ENCODE assay signal across 8 mouse cellular contexts in the genomic region with DNA sequence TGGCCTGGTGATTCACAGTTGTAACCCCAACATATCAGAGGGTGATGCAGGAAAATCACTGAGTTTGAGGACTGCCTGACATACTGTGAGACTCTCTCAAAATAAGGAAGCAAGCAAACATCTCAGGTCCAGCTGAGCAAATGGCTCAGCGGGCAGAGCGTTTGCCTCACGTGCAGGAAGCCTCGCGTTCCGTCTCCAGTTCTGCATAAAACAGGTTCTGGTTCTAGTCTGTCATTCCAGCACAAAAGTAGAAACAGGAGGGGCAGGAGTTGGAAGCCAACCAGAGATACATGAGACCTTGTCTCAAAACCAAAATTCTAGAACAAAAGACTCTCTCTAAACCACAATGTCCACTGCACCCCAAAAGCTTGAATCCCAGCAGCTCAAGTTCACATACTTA. TPM values are rescaled to one million over a fixed set of nuclear protein-coding genes. Genes with fewer than 3 reads are reported as not detected.
A peak's percentile ranks its signal among the peaks of the same experiment; 100 is the strongest.
DNase-seq lines count a peak whose midpoint lies in the region; ATAC-seq and TF ChIP-seq lines count a peak whose summit lies in the region.

No protein-coding gene starts in this region.

- H3K36me3 ChIP-seq in heart, embryonic 13.5 days, result peaks cover 7% of the 10 kb centered on the region
- no peaks in the 10 kb centered on the region for H3K36me3 ChIP-seq in hindbrain, postnatal 0 days (ENCODE audit: insufficient read depth, low read length)
- peaks cover 15% of the 10 kb centered on the region for H3K36me3 ChIP-seq in megakaryocyte, embryonic 14.5 days (replicated peaks; ENCODE audit: low read length)

- no peak for ATAC-seq in heart, embryonic 13.5 days (ENCODE audit: extremely low read depth, insufficient number of reproducible peaks, low FRiP score, low TSS enrichment)
- 0 out of 2 replicates have a peak, but pooled peaks have one; percentile 0 for ATAC-seq in hindbrain, postnatal 0 days

- no peaks in the 10 kb centered on the region for H3K27me3 ChIP-seq in heart, embryonic 13.5 days (replicated peaks)
- no peaks in the 10 kb centered on the region for H3K27me3 ChIP-seq in hindbrain, postnatal 0 days (ENCODE audit: insufficient read depth, low read length)
- H3K27me3 ChIP-seq in megakaryocyte, embryonic 14.5 days (replicated peaks), result peaks cover 11% of the 10 kb centered on the region

- intact Hi-C loops in heart, postnatal 14 days (cut with DNase I), result no loop called here

- H3K9me3 ChIP-seq in heart, embryonic 13.5 days, result no peaks in the 10 kb centered on the region
- no peaks in the 10 kb centered on the region for H3K9me3 ChIP-seq in hindbrain, postnatal 0 days (ENCODE audit: low read length)
- H3K9me3 ChIP-seq in megakaryocyte, embryonic 14.5 days, result peaks cover 4% of the 10 kb centered on the region; the same call in 1 of the 2 replicates

- peak overlapping the region; percentile 71 for H3K4me2 ChIP-seq in heart, embryonic 13.5 days
- H3K4me2 ChIP-seq in hindbrain, postnatal 0 days (ENCODE audit: low read depth, low read length), result peak overlapping the region; percentile 67

- no peak for DNase-seq in heart, postnatal 14 days
- no peak for DNase-seq in hindbrain, postnatal 0 days (ENCODE audit: low spot score)
- DNase-seq in left cerebral cortex, adult 8-10 months (ENCODE audit: low spot score in 2 of 2), result no peak
- DNase-seq in ovary, postnatal 14 days (ENCODE audit: low spot score), result no peak
- no peak for DNase-seq in frontal cortex, adult 2 months (ENCODE audit: extremely low spot score in 1 of 2, low spot score in 1 of 2)

- H3K4me1 ChIP-seq in heart, embryonic 13.5 days, result peaks cover 37% of the 10 kb centered on the region
- peaks cover 11% of the 10 kb centered on the region for H3K4me1 ChIP-seq in brown adipose tissue, adult 24 weeks (ENCODE audit: control insufficient read depth, insufficient read depth, insufficient read length, low read length)
- peaks cover 6% of the 10 kb centered on the region for H3K4me1 ChIP-seq in hindbrain, postnatal 0 days (ENCODE audit: insufficient read depth, low read length)
- peaks cover 61% of the 10 kb centered on the region for H3K4me1 ChIP-seq in megakaryocyte, embryonic 14.5 days

- peak overlapping the region; percentile 74 for H3K27ac ChIP-seq in heart, embryonic 13.5 days (replicated peaks)
- peak overlapping the region; percentile 32; the same call in 1 of the 2 replicates for H3K27ac ChIP-seq in brown adipose tissue, adult 24 weeks (replicated peaks; ENCODE audit: low read depth, low read length)
- peak overlapping the region; percentile 80 for H3K27ac ChIP-seq in hindbrain, postnatal 0 days

- 1% methylated on average over 6 of the region's 6 CpGs for WGBS in heart, embryonic 13.5 days
- 0% methylated on average over 6 of the region's 6 CpGs for WGBS in hindbrain, postnatal 0 days

- H3K9ac ChIP-seq in heart, embryonic 13.5 days, result peak overlapping the region; percentile 87
- peak overlapping the region; percentile 58 for H3K9ac ChIP-seq in hindbrain, postnatal 0 days (replicated peaks; ENCODE audit: low read length)

- peak overlapping the region; percentile 60 for H3K4me3 ChIP-seq in heart, embryonic 13.5 days
- H3K4me3 ChIP-seq in brown adipose tissue, adult 24 weeks (ENCODE audit: insufficient read depth, low read depth, low read length), result peak overlapping the region; percentile 66
- peak overlapping the region; percentile 51 for H3K4me3 ChIP-seq in hindbrain, postnatal 0 days (ENCODE audit: low read length)
- peak overlapping the region; percentile 91 for H3K4me3 ChIP-seq in megakaryocyte, embryonic 14.5 days (replicated peaks)

- no peak for TF ChIP-seq CTCF in hindbrain, postnatal 0 days (IDR thresholded peaks at IDR 0.05; ENCODE audit: low read depth)

RNA-seq across cellular contexts. Expression of a gene that starts 0.5 kb away (rescaled TPM):
- 2.6 and 3.2 TPM in 2 replicates for polyA plus RNA-seq in heart, embryonic 13.5 days (2015; fragmentation: Nextera tagmentation; extraction: Ambion mirVana)
- total RNA-seq in heart, postnatal 14 days (2021), result 1 to 10 TPM; 1.1 to 1.6 TPM
- polyA plus RNA-seq in brown adipose tissue, adult 24 weeks (2012; ENCODE audit: insufficient read depth, insufficient read length, missing spikeins), result 3.7 and 4.3 TPM in 2 replicates
- total RNA-seq in hindbrain, postnatal 0 days (2014; rRNA removed), result 6.0 and 8.4 TPM in 2 replicates
- polyA plus RNA-seq in hindbrain, postnatal 0 days (2015; fragmentation: Nextera tagmentation; extraction: Ambion mirVana), result 3.9 and 4.0 TPM in 2 replicates
- 0.67 and 4.8 TPM in 2 replicates for polyA plus RNA-seq in megakaryocyte, embryonic 14.5 days (2012; ENCODE audit: insufficient read depth, low replicate concordance)
- total RNA-seq in left cerebral cortex, adult 8-10 months (2022), result 10 to 100 TPM; 12.9 to 19.5 (median 16.0) TPM
- 18.3 and 26.9 TPM in 2 replicates for polyA plus RNA-seq in frontal cortex, adult 2 months (2012; rRNA removed)

RNA-seq across cellular contexts. Expression of a gene that starts 0.6 kb away (rescaled TPM):
- 41.5 and 47.8 TPM in 2 replicates for polyA plus RNA-seq in heart, embryonic 13.5 days (2015; fragmentation: Nextera tagmentation; extraction: Ambion mirVana)
- 10 to 100 TPM; 22.7 to 27.6 TPM for total RNA-seq in heart, postnatal 14 days (2021)
- polyA plus RNA-seq in brown adipose tissue, adult 24 weeks (2012; ENCODE audit: insufficient read depth, insufficient read length, missing spikeins), result 204 and 213 TPM in 2 replicates
- total RNA-seq in hindbrain, postnatal 0 days (2014; rRNA removed), result 34.9 and 52.0 TPM in 2 replicates
- 56.2 and 56.3 TPM in 2 replicates for polyA plus RNA-seq in hindbrain, postnatal 0 days (2015; fragmentation: Nextera tagmentation; extraction: Ambion mirVana)
- polyA plus RNA-seq in megakaryocyte, embryonic 14.5 days (2012; ENCODE audit: insufficient read depth, low replicate concordance), result 33.0 and 55.9 TPM in 2 replicates
- total RNA-seq in left cerebral cortex, adult 8-10 months (2022), result 10 to 100 TPM; 36.3 to 42.6 (median 39.4) TPM
- 53.8 and 53.9 TPM in 2 replicates for polyA plus RNA-seq in frontal cortex, adult 2 months (2012; rRNA removed)

RNA-seq across cellular contexts. Expression of a gene that starts 8.8 kb away (rescaled TPM):
- polyA plus RNA-seq in heart, embryonic 13.5 days (2015; fragmentation: Nextera tagmentation; extraction: Ambion mirVana), result 8.5 and 9.2 TPM in 2 replicates
- 1 to 10 TPM; 8.2 to 9.7 TPM for total RNA-seq in heart, postnatal 14 days (2021)
- polyA plus RNA-seq in brown adipose tissue, adult 24 weeks (2012; ENCODE audit: insufficient read depth, insufficient read length, missing spikeins), result 23.0 and 31.2 TPM in 2 replicates
- total RNA-seq in hindbrain, postnatal 0 days (2014; rRNA removed), result 23.1 and 28.6 TPM in 2 replicates
- polyA plus RNA-seq in hindbrain, postnatal 0 days (2015; fragmentation: Nextera tagmentation; extraction: Ambion mirVana), result 20.3 and 21.6 TPM in 2 replicates
- polyA plus RNA-seq in megakaryocyte, embryonic 14.5 days (2012; ENCODE audit: insufficient read depth, low replicate concordance), result 1.7 and 4.9 TPM in 2 replicates
- total RNA-seq in left cerebral cortex, adult 8-10 months (2022), result 10 to 100 TPM; 10.7 to 15.7 (median 13.5) TPM
- polyA plus RNA-seq in frontal cortex, adult 2 months (2012; rRNA removed), result 10.9 and 13.6 TPM in 2 replicates

RNA-seq across cellular contexts. Expression of a gene that starts 10.0 kb away (rescaled TPM):
- polyA plus RNA-seq in heart, embryonic 13.5 days (2015; fragmentation: Nextera tagmentation; extraction: Ambion mirVana), result 5.1 and 5.2 TPM in 2 replicates
- 1 to 10 TPM; 1.8 to 2.0 TPM for total RNA-seq in heart, postnatal 14 days (2021)
- polyA plus RNA-seq in brown adipose tissue, adult 24 weeks (2012; ENCODE audit: insufficient read depth, insufficient read length, missing spikeins), result 1.9 and 2.0 TPM in 2 replicates
- 147 and 151 TPM in 2 replicates for total RNA-seq in hindbrain, postnatal 0 days (2014; rRNA removed)
- polyA plus RNA-seq in hindbrain, postnatal 0 days (2015; fragmentation: Nextera tagmentation; extraction: Ambion mirVana), result 85.6 and 95.2 TPM in 2 replicates
- polyA plus RNA-seq in megakaryocyte, embryonic 14.5 days (2012; ENCODE audit: insufficient read depth, low replicate concordance), result 3.1 and 6.4 TPM in 2 replicates
- total RNA-seq in left cerebral cortex, adult 8-10 months (2022), result 100 to 1,000 TPM; 133 to 152 (median 147) TPM
- polyA plus RNA-seq in frontal cortex, adult 2 months (2012; rRNA removed), result 182 and 192 TPM in 2 replicates

RNA-seq across cellular contexts. Expression of a gene that starts 28.8 kb away (rescaled TPM):
- polyA plus RNA-seq in heart, embryonic 13.5 days (2015; fragmentation: Nextera tagmentation; extraction: Ambion mirVana), result 5.1 and 5.7 TPM in 2 replicates
- total RNA-seq in heart, postnatal 14 days (2021), result 1 to 10 TPM; 6.1 to 7.0 TPM
- polyA plus RNA-seq in brown adipose tissue, adult 24 weeks (2012; ENCODE audit: insufficient read depth, insufficient read length, missing spikeins), result 11.6 and 15.4 TPM in 2 replicates
- total RNA-seq in hindbrain, postnatal 0 days (2014; rRNA removed), result 27.8 and 35.8 TPM in 2 replicates
- 8.0 and 9.0 TPM in 2 replicates for polyA plus RNA-seq in hindbrain, postnatal 0 days (2015; fragmentation: Nextera tagmentation; extraction: Ambion mirVana)
- polyA plus RNA-seq in megakaryocyte, embryonic 14.5 days (2012; ENCODE audit: insufficient read depth, low replicate concordance), result 3.9 and 5.9 TPM in 2 replicates
- 10 to 100 TPM; 13.2 to 15.0 (median 14.8) TPM for total RNA-seq in left cerebral cortex, adult 8-10 months (2022)
- polyA plus RNA-seq in frontal cortex, adult 2 months (2012; rRNA removed), result 9.0 and 10.1 TPM in 2 replicates
